Mouse (Mus musculus): ENCODE results near the gene Itgb5. TPM values are rescaled to one million over a fixed set of nuclear protein-coding genes. Genes with fewer than 3 reads are reported as not detected.

Gene Itgb5
- polyA plus RNA-seq, 2 experiments = 10.8 to 14.1 TPM

DNA sequence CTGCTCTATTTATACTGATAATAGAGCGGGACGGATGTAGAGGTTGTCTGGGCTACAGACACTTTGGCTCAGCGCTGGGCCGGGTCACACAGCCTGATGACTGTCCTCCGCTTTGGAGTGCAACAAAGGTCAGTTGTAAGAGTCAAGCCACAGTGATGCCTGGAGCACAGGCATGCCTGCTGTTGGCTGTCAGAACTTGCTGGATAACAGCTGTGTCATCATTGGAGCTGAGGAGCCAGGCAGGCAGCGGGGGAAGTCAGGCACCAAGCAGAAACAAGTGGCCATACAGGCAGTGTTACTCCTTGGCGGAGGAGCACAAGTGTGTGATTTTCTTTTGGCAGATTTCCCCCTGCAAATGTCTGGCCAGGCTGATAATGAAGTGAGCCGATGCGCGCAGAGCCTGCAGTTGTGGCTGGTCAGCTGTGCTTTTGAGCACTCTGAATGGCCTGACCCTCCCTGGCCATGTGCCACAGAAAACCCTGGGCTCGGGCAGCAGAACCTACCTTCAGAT, 111.9 kb downstream of the Itgb5 start:
- Histone ChIP-seq H3K36me3 (replicated peaks; ENCODE audit: control insufficient read depth, insufficient read depth, low read depth) (no peaks in the 10 kb centered on the region), H3K27me3 (ENCODE audit: control insufficient read depth, insufficient read depth, low read length) (no peaks in the 10 kb centered on the region), H3K9ac (replicated peaks) (no peak overlapping the region), H3K4me3 (ENCODE audit: insufficient read depth in 1 of 2, low read depth in 2 of 2, low read length in 2 of 2) (no peak overlapping the region), H3K9me3 (ENCODE audit: control insufficient read depth, low read length) (no peaks in the 10 kb centered on the region), H3K4me1 (replicated peaks; ENCODE audit: control insufficient read depth in 2 of 2, insufficient read depth in 2 of 2, low read length in 1 of 2) (peaks cover 0 to 11% of the 10 kb centered on the region in 2 experiments; a peak in 2 of 4 replicates), H3K4me2 (ENCODE audit: low read depth) (no peak overlapping the region), H3K27ac (no peak overlapping the region)
- DNase-seq (ENCODE audit: low read depth in 3 of 3, low spot score in 3 of 3) (no peak), ATAC-seq (ENCODE audit: insufficient read depth) (peak; percentile 37)
- 46% methylated on average over 11 of the region's 11 CpGs for WGBS (ENCODE audit: insufficient replicate concordance)
- TF ChIP-seq EP300 (IDR thresholded peaks at IDR 0.05; ENCODE audit: low read depth) (no peak), CTCF (IDR thresholded peaks at IDR 0.05; ENCODE audit: low read depth) (no peak)

DNA sequence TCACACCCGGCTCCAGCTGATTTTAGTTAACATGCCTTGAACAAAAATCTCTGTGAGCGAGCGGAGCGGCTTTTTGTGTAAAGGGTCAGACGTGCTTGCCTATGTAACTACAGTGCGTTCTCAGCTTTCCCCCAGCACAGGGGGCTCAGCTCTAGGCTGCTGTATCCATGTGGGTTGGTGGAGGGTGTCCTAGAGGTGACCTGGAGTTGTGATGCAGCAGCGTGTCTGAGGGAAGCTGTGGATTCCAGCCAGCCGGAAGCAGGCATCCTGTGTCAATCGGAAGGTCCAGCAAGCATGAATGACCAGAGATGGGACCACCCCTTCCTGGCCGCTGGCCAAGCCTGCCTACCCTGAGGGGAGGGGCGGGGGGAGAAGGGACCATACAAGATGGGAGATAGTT, 112.9 kb downstream of the Itgb5 start:
- TF ChIP-seq CTCF (IDR thresholded peaks at IDR 0.05; ENCODE audit: low read depth) = no peak
- no peak for TF ChIP-seq EP300 (IDR thresholded peaks at IDR 0.05; ENCODE audit: low read depth)
- H3K27ac ChIP-seq = no peak overlapping the region

DNA sequence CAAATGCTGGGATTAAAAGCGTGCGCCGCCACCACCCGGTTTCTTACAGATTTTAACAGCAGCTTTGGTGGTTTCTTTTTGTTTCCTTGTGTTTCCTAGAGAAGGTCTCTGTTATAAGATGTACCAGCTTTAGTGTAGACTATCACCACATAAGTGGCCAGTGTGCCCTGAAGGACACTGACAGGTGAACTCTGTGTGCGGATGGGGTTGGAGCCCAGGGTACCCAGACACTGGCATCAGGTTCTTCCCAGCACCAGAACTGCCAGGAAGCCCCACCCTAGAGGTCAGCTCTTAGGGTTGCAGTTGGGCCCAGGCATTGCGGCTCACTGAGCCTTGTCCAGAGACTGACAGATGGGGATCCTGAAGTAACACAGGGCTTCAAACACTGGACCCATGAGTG, 113.9 kb downstream of the Itgb5 start:
- Histone ChIP-seq H3K36me3 (replicated peaks; ENCODE audit: control insufficient read depth, insufficient read depth, low read depth) (no peaks in the 10 kb centered on the region), H3K4me2 (ENCODE audit: low read depth) (no peak overlapping the region), H3K9me3 (ENCODE audit: control insufficient read depth, low read length) (no peaks in the 10 kb centered on the region), H3K4me3 (ENCODE audit: insufficient read depth in 1 of 2, low read depth in 2 of 2, low read length in 2 of 2) (no peak overlapping the region), H3K9ac (replicated peaks) (no peak overlapping the region), H3K27ac (no peak overlapping the region), H3K27me3 (ENCODE audit: control insufficient read depth, insufficient read depth, low read length) (no peaks in the 10 kb centered on the region), H3K4me1 (replicated peaks; ENCODE audit: control insufficient read depth in 2 of 2, insufficient read depth in 2 of 2, low read length in 1 of 2) (peaks cover 0 to 19% of the 10 kb centered on the region in 2 experiments; a peak in 3 of 4 replicates)
- WGBS (ENCODE audit: insufficient replicate concordance) = 84% methylated on average over 6 of the region's 6 CpGs
- TF ChIP-seq EP300 (IDR thresholded peaks at IDR 0.05; ENCODE audit: low read depth) (no peak), CTCF (IDR thresholded peaks at IDR 0.05; ENCODE audit: low read depth) (no peak)
- ATAC-seq (ENCODE audit: insufficient read depth) = no peak
- no peak for DNase-seq (ENCODE audit: low read depth in 3 of 3, low spot score in 3 of 3)

More for the DNA sequence above, 112.9 kb downstream of the Itgb5 start:
- Histone ChIP-seq H3K4me3 (ENCODE audit: insufficient read depth in 1 of 2, low read depth in 2 of 2, low read length in 2 of 2) (no peak overlapping the region), H3K4me2 (ENCODE audit: low read depth) (no peak overlapping the region), H3K4me1 (replicated peaks; ENCODE audit: control insufficient read depth in 2 of 2, insufficient read depth in 2 of 2, low read length in 1 of 2) (peaks cover 0 to 15% of the 10 kb centered on the region in 2 experiments; a peak in 3 of 4 replicates), H3K27me3 (ENCODE audit: control insufficient read depth, insufficient read depth, low read length) (no peaks in the 10 kb centered on the region), H3K9ac (replicated peaks) (no peak overlapping the region), H3K9me3 (ENCODE audit: control insufficient read depth, low read length) (no peaks in the 10 kb centered on the region), H3K36me3 (replicated peaks; ENCODE audit: control insufficient read depth, insufficient read depth, low read depth) (no peaks in the 10 kb centered on the region)
- 58% methylated on average over 11 of the region's 11 CpGs for WGBS (ENCODE audit: insufficient replicate concordance)
- ATAC-seq (ENCODE audit: insufficient read depth) (0 out of 2 replicates have a peak, but pooled peaks have one; percentile 25), DNase-seq (ENCODE audit: low read depth in 3 of 3, low spot score in 3 of 3) (no peak)

- ATAC-seq (ENCODE audit: insufficient read depth) (no peak), DNase-seq (ENCODE audit: low read depth in 3 of 3, low spot score in 3 of 3) (no peak)
- Histone ChIP-seq H3K9ac (replicated peaks) (no peak overlapping the region), H3K4me1 (replicated peaks; ENCODE audit: control insufficient read depth in 2 of 2, insufficient read depth in 2 of 2, low read length in 1 of 2) (peaks cover 0 to 22% of the 10 kb centered on the region in 2 experiments; a peak in 3 of 4 replicates), H3K36me3 (replicated peaks; ENCODE audit: control insufficient read depth, insufficient read depth, low read depth) (no peaks in the 10 kb centered on the region), H3K4me2 (ENCODE audit: low read depth) (no peak overlapping the region), H3K27me3 (ENCODE audit: control insufficient read depth, insufficient read depth, low read length) (no peaks in the 10 kb centered on the region), H3K9me3 (ENCODE audit: control insufficient read depth, low read length) (no peaks in the 10 kb centered on the region), H3K4me3 (ENCODE audit: insufficient read depth in 1 of 2, low read depth in 2 of 2, low read length in 2 of 2) (no peak overlapping the region), H3K27ac (no peak overlapping the region)
- TF ChIP-seq CTCF (IDR thresholded peaks at IDR 0.05; ENCODE audit: low read depth) (no peak), EP300 (IDR thresholded peaks at IDR 0.05; ENCODE audit: low read depth) (no peak)
- 68% methylated on average over 4 of the region's 4 CpGs for WGBS (ENCODE audit: insufficient replicate concordance)
Measured at GRCm38 (mm10) chr16:33944126-33944525, 114.7 kb downstream of the Itgb5 start.

DNA sequence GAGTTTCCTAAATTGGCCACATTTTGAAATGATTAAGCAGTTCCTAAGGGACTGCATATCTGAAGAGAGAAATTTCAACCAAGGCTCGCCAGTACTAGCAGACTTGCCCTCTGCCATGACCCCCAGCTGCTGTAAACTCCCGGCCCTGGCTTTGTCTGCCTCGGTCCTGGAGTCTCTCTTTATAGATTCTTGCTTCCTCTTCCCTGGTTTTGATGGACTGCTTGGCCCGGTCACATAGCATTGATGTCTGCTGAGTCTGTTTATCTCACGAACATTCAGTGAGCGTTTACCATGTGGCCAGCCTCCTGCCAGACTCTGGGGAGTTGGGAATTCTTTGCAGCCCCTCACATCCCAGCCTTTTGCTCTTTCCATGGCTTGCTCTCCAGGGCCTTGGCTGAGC, 115.3 kb downstream of the Itgb5 start:
- DNase-seq (ENCODE audit: low read depth in 3 of 3, low spot score in 3 of 3) (no peak), ATAC-seq (ENCODE audit: insufficient read depth) (no peak)
- H3K9ac ChIP-seq (replicated peaks) = no peak overlapping the region
- 31% methylated on average over 6 of the region's 6 CpGs for WGBS (ENCODE audit: insufficient replicate concordance)
- no peaks in the 10 kb centered on the region for H3K36me3 ChIP-seq (replicated peaks; ENCODE audit: control insufficient read depth, insufficient read depth, low read depth)
- no peak overlapping the region for H3K4me3 ChIP-seq (ENCODE audit: insufficient read depth in 1 of 2, low read depth in 2 of 2, low read length in 2 of 2)
- H3K4me2 ChIP-seq (ENCODE audit: low read depth) = no peak overlapping the region
- H3K27ac ChIP-seq = no peak overlapping the region
- H3K27me3 ChIP-seq (ENCODE audit: control insufficient read depth, insufficient read depth, low read length) = no peaks in the 10 kb centered on the region
- TF ChIP-seq CTCF (IDR thresholded peaks at IDR 0.05; ENCODE audit: low read depth) (no peak), EP300 (IDR thresholded peaks at IDR 0.05; ENCODE audit: low read depth) (no peak)
- H3K9me3 ChIP-seq (ENCODE audit: control insufficient read depth, low read length) = no peaks in the 10 kb centered on the region
- peaks cover 0 to 19% of the 10 kb centered on the region in 2 experiments; a peak in 3 of 4 replicates for H3K4me1 ChIP-seq (replicated peaks; ENCODE audit: control insufficient read depth in 2 of 2, insufficient read depth in 2 of 2, low read length in 1 of 2)

Data from liver, embryonic 14.5 days (tissue).